Mouse (Mus musculus): ENCODE data around the gene Ppp4r2. TPM values are rescaled to one million over a fixed set of nuclear protein-coding genes. Genes with fewer than 3 reads are reported as not detected.
"Not testable (repeated sequence)": the region's sequence is repeated elsewhere in the genome, so short reads cannot be mapped to it uniquely, and the experiment has no call there.

Ppp4r2 gene
- polyA plus RNA-seq, 1 experiment, result 66.7 TPM

DNA sequence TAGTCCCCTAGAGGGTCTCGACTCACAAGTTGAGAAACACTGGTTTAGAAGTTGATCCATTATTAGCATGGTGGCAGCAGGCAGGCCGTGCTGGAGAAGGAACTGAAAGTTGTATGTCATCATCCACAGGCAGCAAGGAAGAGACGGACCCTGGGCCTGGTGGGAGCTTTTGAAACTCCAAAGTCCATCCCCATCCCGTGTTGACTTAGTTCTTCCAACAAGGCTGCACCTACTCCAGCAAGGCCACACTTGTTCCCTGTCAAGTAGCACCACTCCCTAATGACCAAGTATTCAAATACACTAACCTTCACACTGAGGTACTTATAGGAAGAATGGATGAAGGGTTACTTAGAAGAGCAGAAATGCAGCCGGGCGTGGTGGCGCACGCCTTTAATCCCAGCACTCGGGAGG, 17.3 kb downstream of the Ppp4r2 start:
- peaks cover 33% of the 10 kb centered on the region for H3K4me1 ChIP-seq (ENCODE audit: control insufficient read depth, insufficient read depth, low read length)
- TF ChIP-seq CTCF (IDR thresholded peaks at IDR 0.05; ENCODE audit: low read depth, low read length) (no peak), POLR2A (IDR thresholded peaks at IDR 0.05; ENCODE audit: borderline replicate concordance, low read depth, low read length) (no peak)

DNA sequence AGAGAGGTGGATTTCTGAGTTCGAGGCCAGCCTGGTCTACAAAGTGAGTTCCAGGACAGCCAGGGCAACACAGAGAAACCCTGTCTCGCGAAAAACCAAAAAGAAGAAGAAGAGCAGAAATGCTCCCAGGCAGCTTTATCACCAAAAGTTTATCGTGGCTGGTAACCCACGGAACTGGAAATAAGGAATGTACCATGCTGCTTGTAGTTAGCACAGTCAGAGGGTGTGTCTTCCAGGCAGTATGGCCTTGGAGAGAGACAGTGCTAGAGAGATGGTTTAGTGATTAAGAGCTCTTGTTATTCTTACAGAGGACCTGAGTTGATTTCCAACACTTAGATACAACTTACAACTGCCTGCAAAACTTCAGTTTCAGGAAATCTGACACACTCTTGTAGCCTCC, 17.7 kb downstream of the Ppp4r2 start:
- Histone ChIP-seq H3K4me1 (ENCODE audit: control insufficient read depth, insufficient read depth, low read length) (peaks cover 33% of the 10 kb centered on the region), H3K4me3 (ENCODE audit: insufficient read depth, low read length) (no peak overlapping the region), H3K27ac (ENCODE audit: insufficient read depth, low read depth, low read length) (peak overlapping the region; percentile 25)
- TF ChIP-seq CTCF (IDR thresholded peaks at IDR 0.05; ENCODE audit: low read depth, low read length) (no peak), POLR2A (IDR thresholded peaks at IDR 0.05; ENCODE audit: borderline replicate concordance, low read depth, low read length) (no peak)

More for the DNA sequence above, 17.3 kb downstream of the Ppp4r2 start:
- no peak overlapping the region for H3K4me3 ChIP-seq (ENCODE audit: insufficient read depth, low read length)
- peak overlapping the region; percentile 70; the same call in 1 of the 2 replicates for H3K27ac ChIP-seq (ENCODE audit: insufficient read depth, low read depth, low read length)

DNA sequence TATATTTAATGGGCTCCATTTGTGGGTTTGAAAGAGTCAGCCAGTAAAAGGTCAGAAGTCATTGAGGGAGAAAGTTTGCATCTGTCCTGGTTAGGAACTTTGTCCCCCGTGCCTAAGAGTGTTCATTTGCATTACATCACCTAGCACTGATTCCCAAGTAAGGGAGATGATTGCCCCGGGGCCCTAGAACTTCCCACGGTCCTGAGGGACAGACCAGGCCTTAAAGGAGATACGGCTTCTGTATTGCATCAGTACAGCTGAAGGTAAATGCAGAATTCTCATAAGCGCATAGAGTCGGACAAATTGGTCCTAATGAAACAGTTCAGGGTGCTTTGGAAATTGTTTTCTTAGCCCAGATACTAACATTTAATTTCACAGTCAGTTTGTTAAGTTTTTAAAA, 31.9 kb downstream of the Ppp4r2 start:
- no peak overlapping the region for H3K4me3 ChIP-seq (ENCODE audit: insufficient read depth, low read length)
- TF ChIP-seq POLR2A (IDR thresholded peaks at IDR 0.05; ENCODE audit: borderline replicate concordance, low read depth, low read length), result no peak
- H3K4me1 ChIP-seq (ENCODE audit: control insufficient read depth, insufficient read depth, low read length), result no peaks in the 10 kb centered on the region
- H3K27ac ChIP-seq (ENCODE audit: insufficient read depth, low read depth, low read length), result no peak overlapping the region

DNA sequence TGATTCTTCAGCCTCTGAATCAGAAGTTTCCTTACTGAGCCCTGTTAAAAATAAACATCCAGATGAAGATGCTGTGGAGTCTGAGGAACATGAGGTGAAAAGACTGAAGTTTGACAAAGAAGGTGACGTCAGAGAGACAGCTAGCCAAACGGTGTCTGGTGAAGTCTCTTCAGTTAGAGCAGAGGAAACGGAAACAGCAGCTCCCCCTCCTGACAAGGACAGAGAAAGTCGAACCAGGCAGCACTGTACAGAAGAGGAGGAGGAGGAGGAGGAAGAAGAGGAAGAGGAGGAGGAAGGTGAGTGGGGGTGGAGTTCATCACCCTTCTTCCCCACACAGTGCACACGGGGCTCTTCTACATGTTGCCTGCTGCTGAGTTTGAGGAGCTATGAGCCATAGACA, 32.4 kb downstream of the Ppp4r2 start:
- not testable (repeated sequence) for H3K27ac ChIP-seq (ENCODE audit: insufficient read depth, low read depth, low read length); H3K4me1 ChIP-seq (ENCODE audit: control insufficient read depth, insufficient read depth, low read length); H3K4me3 ChIP-seq (ENCODE audit: insufficient read depth, low read length)

DNA sequence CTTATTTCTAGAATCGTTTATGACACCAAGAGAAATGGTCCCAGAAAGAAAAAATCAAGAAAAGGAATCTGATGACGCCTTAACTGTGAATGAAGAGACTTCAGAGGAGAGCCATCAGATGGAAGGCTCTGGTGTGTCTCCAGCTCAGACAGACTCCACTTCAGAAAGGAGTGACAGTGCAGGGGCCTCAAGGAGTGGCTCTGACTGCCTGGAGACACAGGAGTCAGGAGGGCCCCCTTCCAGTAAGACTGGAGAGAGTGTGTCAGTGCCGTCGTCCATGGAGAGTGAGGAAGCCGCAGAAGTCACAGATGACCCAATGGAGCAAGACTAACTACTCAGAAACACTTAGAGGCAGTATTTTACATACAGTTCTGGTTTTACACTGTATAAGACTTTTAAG, 32.8 kb downstream of the Ppp4r2 start:
- not testable (repeated sequence) for H3K27ac ChIP-seq (ENCODE audit: insufficient read depth, low read depth, low read length)

GRCm38 (mm10) chr6:100868863-100869262, 35.4 kb downstream of the Ppp4r2 start:
- H3K4me3 ChIP-seq (ENCODE audit: insufficient read depth, low read length), result no peak overlapping the region

More for the DNA sequence above, 32.8 kb downstream of the Ppp4r2 start:
- not testable (repeated sequence) for H3K4me3 ChIP-seq (ENCODE audit: insufficient read depth, low read length); H3K4me1 ChIP-seq (ENCODE audit: control insufficient read depth, insufficient read depth, low read length)

GRCm38 (mm10) chr6:100869909-100870308, 36.5 kb downstream of the Ppp4r2 start:
- no peak overlapping the region for H3K4me3 ChIP-seq (ENCODE audit: insufficient read depth, low read length)
- H3K4me1 ChIP-seq (ENCODE audit: control insufficient read depth, insufficient read depth, low read length), result no peaks in the 10 kb centered on the region
- no peak overlapping the region for H3K27ac ChIP-seq (ENCODE audit: insufficient read depth, low read depth, low read length)
- TF ChIP-seq POLR2A (IDR thresholded peaks at IDR 0.05; ENCODE audit: borderline replicate concordance, low read depth, low read length) (no peak), CTCF (IDR thresholded peaks at IDR 0.05; ENCODE audit: low read depth, low read length) (no peak)

More at GRCm38 (mm10) chr6:100868863-100869262, 35.4 kb downstream of the Ppp4r2 start:
- Histone ChIP-seq H3K4me1 (ENCODE audit: control insufficient read depth, insufficient read depth, low read length) (no peaks in the 10 kb centered on the region), H3K27ac (ENCODE audit: insufficient read depth, low read depth, low read length) (no peak overlapping the region)
- no peak for TF ChIP-seq POLR2A (IDR thresholded peaks at IDR 0.05; ENCODE audit: borderline replicate concordance, low read depth, low read length)
- no peak for TF ChIP-seq CTCF (IDR thresholded peaks at IDR 0.05; ENCODE audit: low read depth, low read length)

GRCm38 (mm10) chr6:100873191-100873590, 39.8 kb downstream of the Ppp4r2 start:
- H3K4me3 ChIP-seq (ENCODE audit: insufficient read depth, low read length), result no peak overlapping the region
- TF ChIP-seq CTCF (IDR thresholded peaks at IDR 0.05; ENCODE audit: low read depth, low read length), result no peak
- no peak for TF ChIP-seq POLR2A (IDR thresholded peaks at IDR 0.05; ENCODE audit: borderline replicate concordance, low read depth, low read length)
- H3K27ac ChIP-seq (ENCODE audit: insufficient read depth, low read depth, low read length), result no peak overlapping the region
- no peaks in the 10 kb centered on the region for H3K4me1 ChIP-seq (ENCODE audit: control insufficient read depth, insufficient read depth, low read length)

- Histone ChIP-seq H3K4me1 (ENCODE audit: control insufficient read depth, insufficient read depth, low read length) (no peaks in the 10 kb centered on the region), H3K27ac (ENCODE audit: insufficient read depth, low read depth, low read length) (no peak overlapping the region), H3K4me3 (ENCODE audit: insufficient read depth, low read length) (no peak overlapping the region)
- TF ChIP-seq CTCF (IDR thresholded peaks at IDR 0.05; ENCODE audit: low read depth, low read length), result no peak
- no peak for TF ChIP-seq POLR2A (IDR thresholded peaks at IDR 0.05; ENCODE audit: borderline replicate concordance, low read depth, low read length)
These were observed 42.6 kb downstream of the Ppp4r2 start for GRCm38 (mm10) chr6:100875862-100876623.

DNA sequence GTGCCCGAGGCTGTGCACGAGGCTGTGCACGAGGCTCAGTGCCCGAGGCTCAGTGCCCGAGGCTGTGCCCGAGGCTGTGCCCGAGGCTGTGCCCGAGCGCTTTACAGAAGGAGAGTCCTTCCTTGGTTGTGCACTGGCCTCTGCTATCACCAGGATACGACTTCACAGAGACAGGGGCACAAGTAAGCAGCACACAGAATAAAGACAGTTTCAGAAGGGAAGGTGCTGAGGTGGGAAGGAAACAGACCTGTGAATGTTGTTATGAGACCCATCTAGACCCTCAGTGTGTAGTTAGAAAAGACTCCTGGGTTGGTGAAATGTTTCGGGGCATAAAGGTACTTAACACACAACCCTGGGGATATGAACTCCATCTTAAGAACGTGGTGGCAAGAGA, 43.2 kb downstream of the Ppp4r2 start:
- TF ChIP-seq POLR2A (IDR thresholded peaks at IDR 0.05; ENCODE audit: borderline replicate concordance, low read depth, low read length) (no peak), CTCF (IDR thresholded peaks at IDR 0.05; ENCODE audit: low read depth, low read length) (no peak)
- H3K27ac ChIP-seq (ENCODE audit: insufficient read depth, low read depth, low read length), result no peak overlapping the region
- H3K4me1 ChIP-seq (ENCODE audit: control insufficient read depth, insufficient read depth, low read length), result no peaks in the 10 kb centered on the region
- no peak overlapping the region for H3K4me3 ChIP-seq (ENCODE audit: insufficient read depth, low read length)

DNA sequence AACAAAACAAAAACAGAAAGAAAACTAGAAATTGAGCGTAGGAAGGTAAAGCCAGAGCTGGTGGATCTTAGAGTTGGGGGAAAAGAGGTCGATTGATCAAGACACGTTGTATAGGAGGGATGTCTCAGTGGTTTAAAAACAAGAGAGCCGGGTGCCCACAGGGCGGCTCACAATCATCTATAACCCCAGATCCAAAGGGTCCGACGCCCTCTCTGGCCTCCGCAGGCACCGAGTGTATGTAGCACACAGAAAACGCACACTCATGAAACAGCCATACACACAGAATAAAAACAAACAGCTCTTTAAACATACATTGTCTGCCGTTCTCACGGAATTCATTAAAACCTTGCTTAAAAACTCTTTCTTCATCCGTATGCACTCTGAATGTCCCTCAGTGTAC, 45.1 kb downstream of the Ppp4r2 start:
- H3K4me3 ChIP-seq (ENCODE audit: insufficient read depth, low read length), result no peak overlapping the region
- no peak overlapping the region for H3K27ac ChIP-seq (ENCODE audit: insufficient read depth, low read depth, low read length)
- no peaks in the 10 kb centered on the region for H3K4me1 ChIP-seq (ENCODE audit: control insufficient read depth, insufficient read depth, low read length)
- TF ChIP-seq CTCF (IDR thresholded peaks at IDR 0.05; ENCODE audit: low read depth, low read length) (no peak), POLR2A (IDR thresholded peaks at IDR 0.05; ENCODE audit: borderline replicate concordance, low read depth, low read length) (no peak)
